Mouse (Mus musculus): ENCODE measurements at regions not wholly inside any gene's neighbourhood (a gene's known extent, or its start where the extent isn't known, plus 50 kb on each side); places are given as distances from the start of the nearest gene placed in this dataset.
"Not testable (repeated sequence)": the region's sequence is repeated elsewhere in the genome, so short reads cannot be mapped to it uniquely, and the experiment has no call there.

DNA sequence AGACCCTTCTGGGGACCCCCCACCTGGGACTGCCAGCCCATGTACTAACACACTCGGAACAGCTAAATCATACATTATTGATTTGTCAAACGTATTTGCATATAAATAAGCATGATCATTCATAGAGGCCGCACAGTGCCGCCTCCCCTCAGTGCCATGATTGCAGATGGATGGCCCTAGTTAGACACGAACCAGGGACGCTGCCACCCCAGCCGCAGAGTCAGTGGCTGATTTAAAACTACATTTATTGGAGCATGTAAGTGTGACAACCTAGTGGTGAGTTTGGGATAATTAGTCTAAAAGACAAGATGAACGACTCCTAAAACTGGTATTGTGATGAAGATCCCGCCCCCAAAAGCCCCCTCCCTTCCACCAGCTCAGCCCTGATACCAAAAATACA, 138.3 kb upstream of the Top1 start:
- DNase-seq (ENCODE audit: low spot score in 2 of 2), result no peak

DNA sequence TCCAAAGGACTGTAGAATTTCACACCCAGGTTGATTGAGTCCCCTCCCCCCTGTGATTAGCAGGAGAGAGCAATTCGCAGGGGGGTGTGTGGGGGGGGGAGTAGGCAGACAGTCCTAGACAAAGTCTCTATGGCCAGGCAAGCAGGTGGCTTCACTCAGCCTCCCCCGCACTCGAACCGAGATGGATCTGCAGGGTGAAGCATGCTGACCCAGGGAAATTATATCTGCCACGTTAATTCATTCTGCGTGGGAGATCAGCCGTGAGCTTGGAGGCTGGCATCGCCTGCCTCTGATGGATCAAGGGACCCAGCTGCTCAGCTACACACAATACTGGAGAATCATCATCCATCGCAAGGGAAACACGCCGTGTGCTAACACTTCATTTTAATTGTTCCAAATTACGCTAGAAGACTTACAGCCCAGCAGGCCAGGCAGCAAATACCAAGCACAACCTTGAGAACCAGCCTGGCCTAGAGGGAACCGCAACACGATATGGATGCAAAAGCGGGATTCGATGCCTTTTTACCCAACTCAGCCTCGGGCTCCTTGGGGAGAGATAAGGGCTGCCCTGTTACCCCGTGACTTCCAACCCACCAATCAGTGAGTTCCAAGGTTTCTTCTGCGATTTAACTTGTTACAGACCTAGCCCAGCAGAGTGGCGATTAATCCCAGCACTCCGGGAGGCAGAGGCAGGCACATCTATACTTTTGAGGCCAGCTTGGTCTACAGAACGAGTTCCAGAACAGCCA, 137.7 kb upstream of the Top1 start:
- DNase-seq (ENCODE audit: low spot score in 2 of 2), result no peak

DNA sequence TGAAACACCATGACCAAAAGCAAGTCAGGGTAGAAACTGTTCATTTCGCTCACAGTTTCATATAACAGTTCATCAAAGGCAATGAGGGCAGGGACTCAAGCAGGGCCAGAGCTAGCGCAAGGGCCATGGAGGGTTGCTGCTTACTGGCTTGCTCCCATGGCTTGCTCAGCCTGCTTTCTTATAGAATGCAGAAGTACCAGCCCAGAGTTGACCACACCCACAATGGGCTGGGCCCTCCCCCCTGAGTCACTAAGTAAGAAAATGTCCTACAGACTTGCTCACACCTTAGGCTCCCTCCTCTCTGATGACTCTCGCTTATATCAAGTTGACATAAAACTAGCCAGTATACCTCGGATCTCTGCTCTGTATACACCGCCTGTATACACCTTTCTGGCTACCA, 135.5 kb upstream of the Top1 start:
- no peak for DNase-seq (ENCODE audit: low spot score in 2 of 2)

DNA sequence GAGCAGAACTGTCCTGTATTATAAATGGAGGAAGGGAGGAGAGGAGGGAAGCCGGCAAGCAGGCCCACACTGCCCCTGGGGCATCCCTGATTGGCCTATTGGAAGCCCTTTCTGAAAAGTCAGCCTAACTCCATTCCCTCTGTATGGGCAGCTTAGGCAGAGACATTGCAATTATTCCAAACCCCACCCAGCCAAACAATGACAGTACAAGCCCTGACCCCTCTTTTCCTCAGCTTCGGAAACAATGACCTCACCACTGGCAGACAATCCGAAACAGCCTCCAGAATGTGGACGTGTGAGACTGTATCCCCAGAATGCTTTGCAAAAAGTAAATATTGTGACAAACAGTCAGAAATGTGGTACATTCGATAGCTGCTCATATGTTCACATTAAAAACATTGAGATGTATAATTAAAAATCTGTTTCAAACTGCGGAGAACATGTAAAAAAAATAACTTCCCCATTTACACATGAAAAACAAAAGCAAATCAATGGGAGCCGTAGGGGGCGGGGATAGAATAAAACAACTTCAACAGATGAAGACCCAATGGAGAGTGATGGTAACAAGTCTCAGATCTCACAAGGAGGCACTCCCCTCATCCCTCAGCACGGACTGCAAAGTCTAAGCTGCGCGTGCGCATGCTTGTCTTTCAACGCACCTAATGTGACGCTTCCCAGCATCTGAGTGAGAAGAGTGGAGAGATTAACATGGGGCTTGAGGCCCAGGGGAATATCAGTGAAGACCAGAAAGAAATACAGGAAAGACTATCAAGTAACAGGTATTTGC, 134.9 kb upstream of the Top1 start:
- no peak for DNase-seq (ENCODE audit: low spot score in 2 of 2)

DNA sequence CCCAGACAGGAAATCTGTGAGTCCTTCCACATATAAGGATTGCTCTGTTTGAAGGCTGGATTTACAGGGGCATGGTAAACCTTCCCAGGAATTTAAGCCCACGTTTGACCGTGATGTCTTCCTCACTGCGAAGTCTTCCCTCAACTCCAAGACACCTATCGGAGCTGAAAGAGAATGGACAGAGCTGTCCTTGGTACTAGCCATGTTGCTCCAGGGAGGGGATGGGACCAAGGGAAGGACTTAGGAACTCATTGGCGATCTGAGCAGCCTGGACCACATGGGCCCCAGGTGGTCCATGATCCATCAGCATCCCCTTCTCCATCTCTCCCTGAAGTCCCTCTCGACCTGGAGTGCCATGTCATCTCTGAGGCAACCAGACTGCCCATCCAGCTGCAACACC, 130.1 kb upstream of the Top1 start:
- DNase-seq (ENCODE audit: low spot score in 2 of 2), result no peak

DNA sequence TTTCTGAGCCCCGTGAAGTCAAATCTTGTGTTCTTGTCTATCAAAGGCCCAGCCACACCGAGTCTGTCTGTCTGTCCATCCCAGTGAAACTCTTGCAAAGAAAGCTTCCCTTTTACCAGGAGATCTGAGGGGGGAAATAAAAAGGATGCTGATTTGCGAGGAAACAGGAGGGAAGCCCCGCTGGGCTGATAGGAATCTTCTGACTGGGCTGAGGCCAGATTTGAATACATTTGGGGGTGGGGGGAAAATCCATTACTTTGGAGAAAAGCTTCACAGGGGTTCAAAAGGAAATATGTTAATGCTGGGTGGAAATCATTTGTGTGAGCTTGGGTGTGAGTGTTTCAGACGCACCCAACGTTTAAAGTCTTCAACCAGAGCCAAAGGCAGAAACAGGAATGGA, 129.2 kb upstream of the Top1 start:
- no peak for DNase-seq (ENCODE audit: low spot score in 2 of 2)

DNA sequence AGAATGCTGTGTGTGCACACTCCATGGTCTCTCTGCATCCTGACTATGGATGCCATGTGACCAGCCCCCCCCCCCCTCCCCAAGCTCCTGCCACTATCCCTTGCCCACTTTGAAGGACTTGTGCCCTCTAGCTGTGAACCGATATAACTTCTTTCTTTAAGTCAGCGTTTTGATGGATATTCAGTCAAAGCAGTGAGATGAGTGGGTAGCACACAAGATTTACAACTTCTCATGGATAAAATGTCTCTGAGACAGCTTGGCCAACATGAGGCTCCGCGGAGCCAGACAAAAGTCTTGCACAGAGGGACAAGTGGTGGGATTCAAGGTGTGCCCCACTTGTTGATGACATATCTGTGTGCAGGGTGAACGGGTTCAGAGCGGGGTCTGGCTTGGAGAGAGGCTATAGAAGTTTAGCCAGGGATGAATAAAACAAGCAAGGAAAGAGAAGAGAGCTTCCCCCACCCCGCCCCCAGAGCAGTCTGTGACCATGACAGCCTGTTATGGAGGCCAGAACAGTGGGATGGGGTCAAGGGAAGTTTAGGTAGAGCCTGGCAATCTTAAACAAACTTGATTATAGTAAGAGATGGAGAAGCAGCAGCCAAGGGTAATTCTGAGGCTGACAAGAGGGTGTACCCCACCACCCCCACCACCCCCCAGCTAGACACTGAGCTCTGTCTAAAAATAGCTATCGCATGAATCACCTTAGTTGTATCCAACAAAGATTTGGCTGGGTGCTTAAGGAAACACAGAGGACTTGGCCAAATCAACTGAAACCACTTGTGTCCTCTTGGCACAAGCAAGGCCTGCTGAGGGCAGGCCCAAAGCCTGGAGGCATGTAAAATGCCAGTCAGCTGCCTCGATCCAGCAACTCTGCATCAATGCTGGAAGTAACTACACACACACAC, 120.1 kb upstream of the Top1 start:
- DNase-seq (ENCODE audit: low spot score in 2 of 2), result no peak

DNA sequence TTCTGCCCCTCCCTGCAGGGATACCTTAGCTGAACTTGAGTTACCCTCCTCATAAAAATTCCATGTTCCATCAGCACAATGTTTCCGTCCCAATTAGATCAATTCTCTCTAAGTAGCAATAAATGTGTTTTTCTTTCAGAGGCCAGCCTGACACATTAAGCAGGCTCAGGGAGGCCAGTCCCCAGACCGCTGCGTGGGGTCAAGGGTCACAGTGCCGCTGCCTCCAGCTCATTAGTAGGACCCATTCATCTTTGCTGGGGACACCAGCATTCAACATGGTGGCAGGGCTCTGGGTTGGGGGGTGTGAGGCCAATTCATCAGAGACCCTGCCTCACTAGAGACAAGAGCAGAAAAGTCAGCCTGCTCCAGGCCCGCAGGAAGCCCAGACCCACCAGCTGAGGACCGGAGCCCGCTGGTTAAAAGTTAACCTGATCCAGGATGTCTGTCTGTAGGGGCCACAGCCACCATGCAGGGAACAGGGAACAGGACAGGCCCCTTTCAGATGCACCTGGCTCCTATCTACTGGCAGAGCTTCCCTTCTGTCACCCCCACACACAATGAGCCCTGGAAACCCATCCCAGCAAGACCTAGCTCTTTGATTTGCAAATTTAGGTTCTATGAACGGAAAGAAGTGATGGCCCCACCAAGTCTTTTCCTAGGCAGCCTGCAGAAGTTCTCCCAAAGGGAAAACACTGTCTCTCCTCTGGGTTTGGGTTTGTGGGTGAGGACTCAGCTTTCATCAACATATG, 119.1 kb upstream of the Top1 start:
- no peak for DNase-seq (ENCODE audit: low spot score in 2 of 2)

DNA sequence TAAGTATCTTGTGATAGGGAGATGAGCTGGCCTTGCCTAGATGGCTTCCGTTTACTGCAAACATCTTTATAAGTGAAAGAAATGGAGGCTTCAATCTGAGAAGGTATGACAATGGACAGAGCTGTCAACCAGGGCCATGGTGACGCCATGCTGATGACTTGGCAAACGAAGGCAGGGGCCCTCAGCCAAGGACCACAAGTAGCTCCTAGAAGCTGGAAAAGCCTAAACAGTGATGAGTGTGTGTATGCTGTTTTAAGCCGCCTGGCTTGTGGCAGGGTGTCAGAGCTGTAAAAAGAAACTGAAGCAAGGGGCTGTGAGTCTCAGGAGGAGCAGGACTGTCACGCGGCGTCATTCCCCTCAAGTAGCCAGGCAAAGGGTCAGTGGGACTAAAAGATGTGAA, 116.4 kb upstream of the Top1 start:
- no peak for DNase-seq (ENCODE audit: low spot score in 2 of 2)

DNA sequence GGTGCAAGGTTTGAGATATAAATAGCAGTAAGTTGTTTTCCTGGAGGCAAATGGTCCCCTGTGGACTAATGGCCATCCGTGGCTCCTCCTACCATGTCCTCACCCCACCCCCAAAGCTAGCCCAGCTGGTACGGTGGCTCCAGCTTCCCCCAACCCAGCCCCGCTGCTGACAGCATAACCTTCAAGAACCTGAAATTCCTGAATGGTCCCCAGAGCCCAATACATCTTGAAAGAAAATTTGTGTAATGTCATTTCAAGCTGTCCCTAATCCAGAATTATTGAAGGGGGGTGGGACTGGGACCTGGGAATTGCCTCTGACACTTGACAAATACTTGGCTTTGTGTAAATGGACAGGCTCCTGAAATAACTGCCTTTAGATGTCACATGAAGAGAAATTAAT, 115.3 kb upstream of the Top1 start:
- DNase-seq (ENCODE audit: low spot score in 2 of 2), result no peak

DNA sequence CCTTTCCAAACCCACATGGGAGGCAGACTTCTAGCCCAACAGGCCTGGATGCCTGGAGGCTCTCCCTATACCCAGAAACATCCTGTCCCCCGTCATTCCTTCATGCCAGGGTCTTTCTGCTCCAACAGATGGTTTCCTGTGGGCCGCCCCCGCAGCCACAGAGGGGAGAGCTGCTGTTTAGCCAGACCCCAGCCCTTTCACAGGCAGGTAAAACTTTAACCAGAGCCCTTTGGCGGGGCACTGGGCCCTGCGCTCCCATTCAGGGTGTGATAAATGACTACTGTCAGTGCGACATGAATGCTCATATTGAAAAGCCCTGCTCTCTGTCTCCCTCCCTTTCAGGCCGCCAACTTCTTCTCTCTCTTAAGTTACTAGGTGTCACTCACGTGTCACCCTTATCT, 108.4 kb upstream of the Top1 start:
- DNase-seq (ENCODE audit: low spot score in 2 of 2), result no peak

DNA sequence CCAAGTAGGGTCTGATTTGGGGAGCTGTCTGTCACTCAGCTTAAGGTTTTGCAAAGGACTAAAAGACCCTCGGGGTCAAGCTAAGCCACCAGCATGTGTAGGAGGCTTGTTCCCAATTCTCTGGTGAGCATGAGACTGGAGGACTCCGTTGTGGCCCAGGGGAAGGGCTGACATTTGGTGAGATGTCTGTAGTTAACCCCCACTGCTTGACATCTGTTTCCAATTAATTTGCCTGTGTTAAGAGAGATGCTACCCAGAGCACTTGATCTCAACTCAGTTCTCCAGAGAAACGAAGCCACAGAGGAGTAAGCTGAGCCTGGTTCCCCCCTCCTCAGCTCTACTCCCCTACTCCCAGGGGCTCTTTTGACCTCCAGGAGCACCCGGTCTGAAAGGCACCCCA, 100.2 kb upstream of the Top1 start:
- DNase-seq (ENCODE audit: low spot score in 2 of 2), result no peak

DNA sequence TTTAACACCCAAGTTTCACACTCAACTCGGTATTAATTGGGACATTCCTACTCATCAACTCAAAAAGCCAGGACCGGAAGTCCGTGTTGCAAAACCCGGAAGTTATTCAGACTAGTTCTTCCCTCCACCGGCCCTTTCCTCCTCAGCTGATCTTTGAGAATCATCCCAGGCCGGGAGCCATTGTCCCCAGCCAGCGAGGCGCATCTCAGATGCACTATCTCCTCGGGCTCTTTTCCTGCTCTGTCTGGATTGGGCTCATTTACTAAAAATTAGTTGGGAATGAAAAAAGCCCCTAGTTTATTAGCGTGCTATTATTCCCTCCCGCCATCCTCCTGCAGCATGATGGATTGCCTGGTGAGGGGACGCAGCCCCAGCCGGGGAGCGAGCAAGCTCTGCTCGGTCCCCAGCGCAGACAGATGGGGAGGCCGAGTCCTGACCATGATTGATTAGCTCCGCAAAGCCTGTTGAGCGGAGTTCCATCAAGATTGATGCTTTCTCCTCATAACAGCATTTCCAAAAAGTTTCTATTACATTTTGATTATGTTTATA, 93.5 kb upstream of the Top1 start:
- no peak for DNase-seq (ENCODE audit: low spot score in 2 of 2)

DNA sequence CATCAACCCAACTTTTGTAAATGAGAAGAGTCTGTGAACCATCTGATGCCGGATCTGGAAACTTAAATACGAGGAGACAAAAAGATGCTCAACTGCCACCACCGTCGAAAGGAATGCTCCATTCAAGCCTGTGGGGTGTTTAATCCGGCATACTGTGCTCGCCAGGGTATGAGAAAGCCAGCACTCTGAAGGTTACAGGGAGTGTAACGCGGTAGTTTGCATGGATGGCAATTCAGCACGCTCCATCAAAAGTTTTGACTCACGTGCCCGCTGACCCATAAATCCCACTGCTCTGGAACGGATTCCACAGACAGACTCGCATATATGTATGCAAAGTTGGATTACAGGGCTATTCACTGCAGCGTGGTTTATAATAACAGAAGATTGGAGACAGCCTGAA, 84.0 kb upstream of the Top1 start:
- DNase-seq (ENCODE audit: low spot score in 2 of 2), result no peak

DNA sequence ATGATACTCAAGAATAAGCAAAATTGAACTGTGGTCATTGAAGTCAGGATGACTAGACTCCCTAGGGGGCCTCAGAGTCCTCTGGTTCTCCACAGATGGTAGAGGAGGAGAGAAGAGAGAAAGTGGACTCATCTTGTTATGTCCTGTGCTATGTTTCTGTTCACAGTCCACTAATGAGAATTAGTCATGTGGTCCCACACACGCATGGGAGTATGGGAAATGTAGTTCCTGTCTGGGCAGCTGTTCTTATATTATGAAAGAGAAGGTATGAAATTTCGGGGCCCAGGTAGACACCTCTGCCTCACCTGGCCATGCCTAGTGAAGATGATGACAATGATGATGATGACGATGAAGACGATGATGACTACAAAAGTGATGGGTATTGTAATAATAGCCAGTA, 77.9 kb upstream of the Top1 start:
- no peak for DNase-seq (ENCODE audit: low spot score in 2 of 2)

DNA sequence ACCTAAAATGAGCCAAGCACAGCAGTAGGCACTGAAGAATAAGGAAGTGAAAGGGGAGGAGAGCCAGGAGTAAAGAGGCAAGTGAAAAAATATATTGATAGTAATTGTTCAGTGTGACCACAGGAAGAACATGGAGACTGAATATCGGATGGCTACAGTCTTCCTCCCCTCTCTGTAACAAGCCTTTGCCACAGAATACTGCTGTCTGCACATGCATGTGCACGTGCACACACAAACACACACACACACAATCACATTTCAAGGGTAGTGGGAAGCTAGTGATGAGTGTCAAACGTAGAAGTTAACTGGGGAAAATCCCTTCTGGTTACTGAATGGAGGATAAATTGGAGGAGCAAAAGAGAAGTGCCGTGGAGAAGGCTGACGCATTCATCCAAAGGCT, 76.2 kb upstream of the Top1 start:
- DNase-seq (ENCODE audit: low spot score in 2 of 2), result no peak

DNA sequence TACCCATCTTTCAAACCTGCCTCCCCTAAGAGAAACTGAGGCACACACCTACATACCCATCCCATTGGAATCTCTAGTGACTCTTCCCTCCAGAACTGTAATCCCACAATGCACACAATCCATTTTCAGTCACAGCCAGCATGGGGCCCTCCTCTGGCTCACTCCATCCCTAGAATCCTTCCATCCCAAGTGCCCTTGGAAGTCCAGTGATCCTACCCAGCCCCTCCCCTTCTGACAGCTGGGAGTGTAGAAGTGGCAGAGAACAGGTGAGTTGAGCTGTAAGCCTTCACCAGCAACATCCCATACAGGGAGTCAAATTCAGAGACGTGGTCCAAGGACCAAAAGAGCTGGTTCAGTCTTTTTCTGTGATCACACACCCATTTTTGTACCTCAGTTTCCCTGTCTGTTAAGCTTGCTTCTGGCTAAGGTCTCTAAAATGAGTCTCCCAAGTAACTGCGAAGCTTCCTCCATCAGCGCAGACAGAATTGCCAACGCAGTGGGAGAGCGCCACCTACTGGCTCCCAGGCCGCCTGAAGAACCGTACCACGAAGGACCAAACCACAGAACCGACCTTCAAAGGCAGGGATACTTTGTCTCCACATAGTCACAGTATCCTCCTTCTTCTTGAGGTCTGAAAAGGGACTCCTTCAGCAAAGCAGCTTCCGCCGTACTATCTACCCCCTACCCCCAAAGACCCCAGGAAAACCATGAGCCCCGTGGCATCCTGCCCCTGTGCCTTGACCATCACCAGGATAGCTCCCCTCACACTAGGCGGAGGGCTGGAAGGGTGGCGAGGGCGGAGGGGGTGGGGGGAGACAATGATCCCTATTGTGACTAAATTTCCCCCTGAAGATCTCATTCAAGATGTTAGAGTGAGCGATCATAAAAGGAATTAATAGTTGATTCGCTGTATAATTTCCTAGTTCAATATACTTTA, 67.0 kb upstream of the Top1 start:
- DNase-seq (ENCODE audit: low spot score in 2 of 2), result peak; percentile 63 to 65

DNA sequence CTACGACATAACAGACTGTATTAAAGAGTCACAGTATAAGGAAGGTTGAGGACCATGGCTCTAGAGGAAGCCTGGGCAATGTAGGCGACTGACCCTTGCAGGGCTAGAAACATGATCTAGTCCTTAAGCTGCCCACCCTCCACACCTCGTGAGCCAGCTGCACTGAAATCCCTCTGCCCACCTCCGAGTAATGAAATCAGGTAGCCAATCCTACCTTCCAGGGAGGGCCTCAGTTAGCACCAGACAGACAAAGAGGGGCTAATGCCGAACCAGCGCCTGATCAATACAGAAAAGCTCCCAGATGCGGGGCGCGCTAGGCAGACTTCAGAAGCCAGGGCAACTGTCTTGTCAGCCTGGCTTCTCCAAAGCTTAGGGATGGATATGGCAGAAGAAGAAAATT, 65.4 kb upstream of the Top1 start:
- DNase-seq (ENCODE audit: low spot score in 2 of 2), result no peak

DNA sequence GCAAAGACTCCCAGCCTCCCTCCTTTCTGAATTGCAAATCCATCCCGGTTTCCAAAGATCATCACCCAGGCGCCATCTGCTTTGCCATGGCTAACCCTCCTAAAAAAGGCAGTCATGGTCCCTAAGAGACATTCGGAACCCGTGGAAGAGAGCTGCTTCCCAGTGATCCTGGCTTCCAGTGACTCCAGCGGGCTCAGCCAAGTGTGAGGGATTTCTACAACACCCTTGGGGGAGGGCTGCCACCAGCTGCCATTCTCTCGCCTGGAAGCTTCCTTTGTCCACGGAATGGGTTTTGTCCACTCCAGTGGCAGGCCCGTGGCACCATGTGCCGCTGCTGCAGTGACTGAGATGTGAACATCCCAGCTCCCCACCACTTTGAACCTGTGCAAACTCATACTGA, 64.7 kb upstream of the Top1 start:
- DNase-seq (ENCODE audit: low spot score in 2 of 2), result no peak

DNA sequence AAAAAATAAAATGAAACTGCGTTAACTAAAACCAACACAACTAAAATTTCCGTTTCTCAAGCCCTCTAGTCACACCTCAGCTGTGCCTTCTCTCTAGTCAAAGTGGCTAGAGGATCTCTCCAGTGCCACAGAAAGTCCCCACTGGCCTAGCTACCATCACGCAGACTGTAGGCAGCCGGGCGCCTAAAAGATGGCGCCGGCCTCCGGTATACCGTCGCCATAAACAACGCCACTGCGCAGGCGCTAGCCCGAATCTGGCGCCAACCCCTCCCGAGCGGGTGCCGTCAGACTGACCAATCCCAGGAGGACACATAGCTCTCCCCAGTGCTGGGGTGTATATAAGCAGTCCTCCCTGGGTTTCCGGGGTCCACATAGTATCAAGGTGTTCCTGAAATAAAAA, 62.7 kb upstream of the Top1 start:
- not testable (repeated sequence) for DNase-seq (ENCODE audit: low spot score in 2 of 2)
